Mouse (Mus musculus): ENCODE measurements around the gene Smg7. TPM values are rescaled to one million over a fixed set of nuclear protein-coding genes. Genes with fewer than 3 reads are reported as not detected.

Gene Smg7
- polyA plus RNA-seq, 1 experiment from 2014 or later = 29.5 TPM

GRCm38 (mm10) chr1:152831619-152832018, 70.8 kb downstream of the Smg7 start:
- no peak overlapping the region for H3K4me3 ChIP-seq (ENCODE audit: low read depth, low read length)
- H3K4me1 ChIP-seq (replicated peaks; ENCODE audit: control insufficient read depth, insufficient read depth, low read length) = no peaks in the 10 kb centered on the region
- ATAC-seq (replicated peaks; ENCODE audit: low FRiP score) = no peak
- no peak for DNase-seq (ENCODE audit: low spot score)
- no peaks in the 10 kb centered on the region for H3K27me3 ChIP-seq (replicated peaks; ENCODE audit: control insufficient read depth, insufficient read depth, low read length)
- WGBS = 84% methylated on average over 5 of the region's 5 CpGs
- H3K27ac ChIP-seq (ENCODE audit: low read depth, low read length) = no peak overlapping the region
- no peak overlapping the region for H3K4me2 ChIP-seq
- H3K9ac ChIP-seq (ENCODE audit: low read depth, low read length) = no peak overlapping the region
- 0 out of 2 replicates have a peak, but pooled peaks cover 3% of the 10 kb centered on the region for H3K36me3 ChIP-seq (ENCODE audit: control insufficient read depth, insufficient read depth, low read length)
- H3K9me3 ChIP-seq (ENCODE audit: control insufficient read depth, low read length) = no peaks in the 10 kb centered on the region

- Histone ChIP-seq H3K27me3 (replicated peaks; ENCODE audit: control insufficient read depth, insufficient read depth, low read length) (no peaks in the 10 kb centered on the region), H3K9ac (ENCODE audit: low read depth, low read length) (no peak overlapping the region), H3K9me3 (ENCODE audit: control insufficient read depth, low read length) (no peaks in the 10 kb centered on the region), H3K27ac (ENCODE audit: low read depth, low read length) (no peak overlapping the region), H3K4me2 (no peak overlapping the region), H3K4me1 (replicated peaks; ENCODE audit: control insufficient read depth, insufficient read depth, low read length) (no peaks in the 10 kb centered on the region), H3K36me3 (ENCODE audit: control insufficient read depth, insufficient read depth, low read length) (0 out of 2 replicates have a peak, but pooled peaks cover 2% of the 10 kb centered on the region), H3K4me3 (ENCODE audit: low read depth, low read length) (no peak overlapping the region)
- DNase-seq (ENCODE audit: low spot score) (peak; percentile 24), ATAC-seq (replicated peaks; ENCODE audit: low FRiP score) (no peak)
- WGBS = 83% methylated on average over 8 of the region's 8 CpGs
These were observed 71.4 kb downstream of the Smg7 start for GRCm38 (mm10) chr1:152831003-152831402.

GRCm38 (mm10) chr1:152830054-152830453, 72.4 kb downstream of the Smg7 start:
- Histone ChIP-seq H3K27me3 (replicated peaks; ENCODE audit: control insufficient read depth, insufficient read depth, low read length) (no peaks in the 10 kb centered on the region), H3K4me1 (replicated peaks; ENCODE audit: control insufficient read depth, insufficient read depth, low read length) (no peaks in the 10 kb centered on the region), H3K4me3 (ENCODE audit: low read depth, low read length) (no peak overlapping the region), H3K4me2 (no peak overlapping the region), H3K9ac (ENCODE audit: low read depth, low read length) (no peak overlapping the region), H3K36me3 (ENCODE audit: control insufficient read depth, insufficient read depth, low read length) (no peaks in the 10 kb centered on the region), H3K27ac (ENCODE audit: low read depth, low read length) (no peak overlapping the region), H3K9me3 (ENCODE audit: control insufficient read depth, low read length) (no peaks in the 10 kb centered on the region)
- 95% methylated on average over 9 of the region's 9 CpGs for WGBS
- DNase-seq (ENCODE audit: low spot score) = peak; percentile 21
- no peak for ATAC-seq (replicated peaks; ENCODE audit: low FRiP score)

GRCm38 (mm10) chr1:152828637-152829355, 73.7 kb downstream of the Smg7 start:
- Histone ChIP-seq H3K27me3 (replicated peaks; ENCODE audit: control insufficient read depth, insufficient read depth, low read length) (no peaks in the 10 kb centered on the region), H3K36me3 (ENCODE audit: control insufficient read depth, insufficient read depth, low read length) (no peaks in the 10 kb centered on the region)
- no peak for DNase-seq (ENCODE audit: low spot score)

GRCm38 (mm10) chr1:152828168-152828567, 74.3 kb downstream of the Smg7 start:
- H3K27me3 ChIP-seq (replicated peaks; ENCODE audit: control insufficient read depth, insufficient read depth, low read length) = no peaks in the 10 kb centered on the region
- no peaks in the 10 kb centered on the region for H3K9me3 ChIP-seq (ENCODE audit: control insufficient read depth, low read length)
- H3K4me1 ChIP-seq (replicated peaks; ENCODE audit: control insufficient read depth, insufficient read depth, low read length) = no peaks in the 10 kb centered on the region
- H3K36me3 ChIP-seq (ENCODE audit: control insufficient read depth, insufficient read depth, low read length) = no peaks in the 10 kb centered on the region
- no peak overlapping the region for H3K4me2 ChIP-seq
- no peak overlapping the region for H3K27ac ChIP-seq (ENCODE audit: low read depth, low read length)
- WGBS = 79% methylated on average over 5 of the region's 5 CpGs
- DNase-seq (ENCODE audit: low spot score) = no peak
- no peak overlapping the region for H3K4me3 ChIP-seq (ENCODE audit: low read depth, low read length)
- no peak overlapping the region for H3K9ac ChIP-seq (ENCODE audit: low read depth, low read length)
- ATAC-seq (replicated peaks; ENCODE audit: low FRiP score) = no peak

More at GRCm38 (mm10) chr1:152828637-152829355, 73.7 kb downstream of the Smg7 start:
- Histone ChIP-seq H3K4me2 (no peak overlapping the region), H3K4me3 (ENCODE audit: low read depth, low read length) (no peak overlapping the region), H3K4me1 (replicated peaks; ENCODE audit: control insufficient read depth, insufficient read depth, low read length) (no peaks in the 10 kb centered on the region), H3K9ac (ENCODE audit: low read depth, low read length) (no peak overlapping the region), H3K9me3 (ENCODE audit: control insufficient read depth, low read length) (no peaks in the 10 kb centered on the region), H3K27ac (ENCODE audit: low read depth, low read length) (no peak overlapping the region)
- no peak for ATAC-seq (replicated peaks; ENCODE audit: low FRiP score)
- WGBS = 84% methylated on average over 10 of the region's 10 CpGs

GRCm38 (mm10) chr1:152826446-152826845, 76.0 kb downstream of the Smg7 start:
- Histone ChIP-seq H3K27me3 (replicated peaks; ENCODE audit: control insufficient read depth, insufficient read depth, low read length) (no peaks in the 10 kb centered on the region), H3K27ac (ENCODE audit: low read depth, low read length) (no peak overlapping the region), H3K9ac (ENCODE audit: low read depth, low read length) (no peak overlapping the region), H3K36me3 (ENCODE audit: control insufficient read depth, insufficient read depth, low read length) (no peaks in the 10 kb centered on the region), H3K4me1 (replicated peaks; ENCODE audit: control insufficient read depth, insufficient read depth, low read length) (no peaks in the 10 kb centered on the region), H3K4me3 (ENCODE audit: low read depth, low read length) (no peak overlapping the region), H3K9me3 (ENCODE audit: control insufficient read depth, low read length) (no peaks in the 10 kb centered on the region), H3K4me2 (no peak overlapping the region)
- no peak for ATAC-seq (replicated peaks; ENCODE audit: low FRiP score)
- no peak for DNase-seq (ENCODE audit: low spot score)
- 83% methylated on average over 5 of the region's 5 CpGs for WGBS

- H3K4me2 ChIP-seq = no peak overlapping the region
- H3K4me1 ChIP-seq (replicated peaks; ENCODE audit: control insufficient read depth, insufficient read depth, low read length) = no peaks in the 10 kb centered on the region
- DNase-seq (ENCODE audit: low spot score) = no peak
- 72% methylated on average over 9 of the region's 9 CpGs for WGBS
- H3K36me3 ChIP-seq (ENCODE audit: control insufficient read depth, insufficient read depth, low read length) = no peaks in the 10 kb centered on the region
- no peaks in the 10 kb centered on the region for H3K27me3 ChIP-seq (replicated peaks; ENCODE audit: control insufficient read depth, insufficient read depth, low read length)
- H3K4me3 ChIP-seq (ENCODE audit: low read depth, low read length) = no peak overlapping the region
- H3K27ac ChIP-seq (ENCODE audit: low read depth, low read length) = no peak overlapping the region
- no peak overlapping the region for H3K9ac ChIP-seq (ENCODE audit: low read depth, low read length)
- H3K9me3 ChIP-seq (ENCODE audit: control insufficient read depth, low read length) = no peaks in the 10 kb centered on the region
- ATAC-seq (replicated peaks; ENCODE audit: low FRiP score) = no peak
These were observed 78.2 kb downstream of the Smg7 start for GRCm38 (mm10) chr1:152824206-152824605.

- no peak overlapping the region for H3K9ac ChIP-seq (ENCODE audit: low read depth, low read length)
- no peak overlapping the region for H3K4me3 ChIP-seq (ENCODE audit: low read depth, low read length)
- H3K9me3 ChIP-seq (ENCODE audit: control insufficient read depth, low read length) = no peaks in the 10 kb centered on the region
- H3K36me3 ChIP-seq (ENCODE audit: control insufficient read depth, insufficient read depth, low read length) = no peaks in the 10 kb centered on the region
- DNase-seq (ENCODE audit: low spot score) (no peak), ATAC-seq (replicated peaks; ENCODE audit: low FRiP score) (no peak)
- 83% methylated on average over 4 of the region's 4 CpGs for WGBS
- no peaks in the 10 kb centered on the region; the same call in 1 of the 2 replicates for H3K4me1 ChIP-seq (replicated peaks; ENCODE audit: control insufficient read depth, insufficient read depth, low read length)
- H3K4me2 ChIP-seq = no peak overlapping the region
- no peak overlapping the region for H3K27ac ChIP-seq (ENCODE audit: low read depth, low read length)
- H3K27me3 ChIP-seq (replicated peaks; ENCODE audit: control insufficient read depth, insufficient read depth, low read length) = no peaks in the 10 kb centered on the region
These were observed 80.7 kb downstream of the Smg7 start for GRCm38 (mm10) chr1:152821746-152822145.

Measured in liver, embryonic 11.5 days (tissue).